Comparison of ENCODE assay signal across 8 mouse cellular contexts in the genomic region with DNA sequence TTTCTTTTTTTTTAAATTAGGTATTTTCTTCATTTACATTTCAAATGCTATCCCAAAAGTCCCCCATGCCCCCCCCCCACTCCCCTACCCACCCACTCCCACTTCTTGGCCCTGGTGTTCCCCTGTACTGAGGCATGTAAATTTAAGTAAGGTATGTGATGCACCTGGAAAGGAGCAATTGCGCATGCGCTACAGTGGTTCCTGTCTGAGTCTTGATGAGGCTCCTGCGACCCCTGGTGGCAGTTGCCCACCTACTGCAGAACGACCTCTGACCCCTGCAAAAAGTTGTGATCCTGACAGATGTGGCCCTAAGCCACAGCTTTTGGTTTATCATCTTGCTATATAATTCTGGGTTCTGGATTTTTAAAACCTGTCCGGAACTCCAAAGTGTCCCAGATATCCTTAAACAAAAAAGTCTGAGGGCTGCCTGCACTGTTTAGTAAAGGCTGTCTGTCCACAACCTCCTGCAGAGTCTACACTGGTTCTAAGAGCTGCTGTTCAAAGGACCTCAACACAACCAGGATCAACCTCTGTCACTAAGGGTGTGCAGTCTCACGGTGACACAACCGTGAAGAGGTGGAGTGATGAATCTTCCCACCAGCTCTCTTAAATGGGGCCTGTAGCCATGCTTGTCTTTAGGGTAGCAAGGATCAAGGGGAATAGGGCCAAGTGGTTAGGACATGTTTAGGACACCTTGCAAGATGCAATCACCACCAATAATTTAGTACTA. TPM values are rescaled to one million over a fixed set of nuclear protein-coding genes. Genes with fewer than 3 reads are reported as not detected.
DNase-seq lines count a peak whose midpoint lies in the region; ATAC-seq and TF ChIP-seq lines count a peak whose summit lies in the region.

No protein-coding gene starts in this region.

- H3K27me3 ChIP-seq in forebrain, postnatal 0 days (ENCODE audit: insufficient read depth, low read length), result no peaks in the 10 kb centered on the region
- no peaks in the 10 kb centered on the region for H3K27me3 ChIP-seq in neural tube, embryonic 15.5 days (replicated peaks)

- peaks cover 22% of the 10 kb centered on the region; the same call in 1 of the 2 replicates for H3K36me3 ChIP-seq in forebrain, postnatal 0 days (ENCODE audit: insufficient read depth)
- peaks cover 4% of the 10 kb centered on the region; the same call in 1 of the 2 replicates for H3K36me3 ChIP-seq in neural tube, embryonic 15.5 days

- H3K9ac ChIP-seq in forebrain, postnatal 0 days, result no peak overlapping the region
- H3K9ac ChIP-seq in neural tube, embryonic 15.5 days (replicated peaks), result no peak overlapping the region

- H3K4me1 ChIP-seq in forebrain, postnatal 0 days (ENCODE audit: insufficient read depth), result no peaks in the 10 kb centered on the region
- H3K4me1 ChIP-seq in neural tube, embryonic 15.5 days, result no peaks in the 10 kb centered on the region

- DNase-seq in right cerebral cortex, postnatal 4 days, result peak; percentile 70
- DNase-seq in right cerebral cortex, postnatal 25 days, result no peak
- peak; percentile 52 for DNase-seq in brain, embryonic 18.5 days (ENCODE audit: low read depth, low spot score)
- peak; percentile 89 for DNase-seq in forebrain, postnatal 0 days
- DNase-seq in lung, adult 18-20 months, result peak; percentile 63 to 68
- peak; percentile 78 for DNase-seq in yolk sac, embryonic 10.5 days (ENCODE audit: low spot score)

- ATAC-seq in forebrain, postnatal 0 days, result peak; percentile 58; the same call in 1 of the 2 replicates
- peak; percentile 95 for ATAC-seq in inflammation-experienced regulatory T-cells, adult 6 months
- peak; percentile 53; the same call in 1 of the 2 replicates for ATAC-seq in neural tube, embryonic 15.5 days (ENCODE audit: low FRiP score)

- no peak overlapping the region for H3K27ac ChIP-seq in forebrain, postnatal 0 days (ENCODE audit: low read depth, low read length)
- H3K27ac ChIP-seq in neural tube, embryonic 15.5 days (replicated peaks), result no peak overlapping the region

- no peak overlapping the region for H3K4me2 ChIP-seq in forebrain, postnatal 0 days (ENCODE audit: low read depth)
- H3K4me2 ChIP-seq in neural tube, embryonic 15.5 days, result no peak overlapping the region

- H3K9me3 ChIP-seq in forebrain, postnatal 0 days (ENCODE audit: low read length), result no peaks in the 10 kb centered on the region
- no peaks in the 10 kb centered on the region for H3K9me3 ChIP-seq in neural tube, embryonic 15.5 days (replicated peaks)

- peak; percentile 85 for TF ChIP-seq CTCF in forebrain, postnatal 0 days (IDR thresholded peaks at IDR 0.05; ENCODE audit: low read depth)

- WGBS in forebrain, postnatal 0 days, result 34% methylated on average over 7 of the region's 7 CpGs
- 28% methylated on average over 7 of the region's 7 CpGs for WGBS in neural tube, embryonic 15.5 days

- H3K4me3 ChIP-seq in forebrain, postnatal 0 days (ENCODE audit: low read depth, low read length), result no peak overlapping the region
- no peak overlapping the region for H3K4me3 ChIP-seq in neural tube, embryonic 15.5 days (replicated peaks)

RNA-seq across cellular contexts. Expression of a gene that starts 40.6 kb away (rescaled TPM):
- 39.6 and 42.2 TPM in 2 replicates for total RNA-seq in forebrain, postnatal 0 days (2014; rRNA removed)
- polyA plus RNA-seq in forebrain, postnatal 0 days (2015; fragmentation: Nextera tagmentation; extraction: Ambion mirVana), result 7.5 and 10.8 TPM in 2 replicates
- 1 to 10 TPM; 3.7 to 4.3 (median 3.7) TPM for polyA plus RNA-seq in inflammation-experienced regulatory T-cells, adult 6 months (2017; shearing (Covaris generic))
- polyA plus RNA-seq in neural tube, embryonic 15.5 days (2015; fragmentation: Nextera tagmentation; extraction: Ambion mirVana), result 7.3 and 10.2 TPM in 2 replicates
